Mouse (Mus musculus) ES-E14 (cell line): ENCODE measurements around the gene Arl5a. TPM values are rescaled to one million over a fixed set of nuclear protein-coding genes. Genes with fewer than 3 reads are reported as not detected.

Experiments used
- DNase-seq: peaks from one replicate; pipeline ENCODE4 v3.0.0-alpha.2; 2013; ENCODE audit warnings: low read depth, low spot score
- H3K27ac ChIP-seq: 2 replicates; pipeline ENCODE4 v1.5.1; 2012; ENCODE audit warnings: low read depth, mild to moderate bottlenecking, low read length, moderate library complexity, mixed read lengths; ENCODE audit not compliant: poor library complexity, insufficient read depth, severe bottlenecking
- H3K36me3 ChIP-seq: 2 replicates; pipeline ENCODE4 v1.6.1; 2012; ENCODE audit warnings: mild to moderate bottlenecking, low read length, moderate library complexity, mixed read lengths; ENCODE audit not compliant: control insufficient read depth, poor library complexity, insufficient read depth, severe bottlenecking
- H3K4me1 ChIP-seq, 2 experiments: fragments of 150-350 bp in 1 of 2; sonication (generic) in 1 of 2; 2 replicates each; pipeline ENCODE4 v1.6.1; 2012; ENCODE audit warnings: low read length in 2 of 2, mild to moderate bottlenecking in 1 of 2, mixed read lengths in 1 of 2; ENCODE audit not compliant: control insufficient read depth in 2 of 2, insufficient read depth in 2 of 2, poor library complexity in 1 of 2
- H3K4me3 ChIP-seq, 2 experiments: fragments of 150-350 bp in 1 of 2; sonication (generic) in 1 of 2; 2 replicates each; pipeline ENCODE4 v1.5.1; 2012; ENCODE audit warnings: low read length in 2 of 2, low read depth in 1 of 2, mild to moderate bottlenecking in 1 of 2, mixed read lengths in 1 of 2; ENCODE audit not compliant: insufficient read depth in 1 of 2, poor library complexity in 1 of 2, severe bottlenecking in 1 of 2
- H3K9ac ChIP-seq: 2 replicates; pipeline ENCODE4 v1.6.1; 2012; ENCODE audit warnings: low read depth, mild to moderate bottlenecking, low read length, mixed read lengths; ENCODE audit not compliant: poor library complexity, insufficient read depth, severe bottlenecking
- H3K9me3 ChIP-seq: fragments of 150-350 bp; sonication (generic); 2 replicates; pipeline ENCODE4 v1.6.1; 2012; ENCODE audit warnings: low read depth, mild to moderate bottlenecking, low read length; ENCODE audit not compliant: control insufficient read depth, insufficient read depth
- CHD2 ChIP-seq: IDR thresholded peaks from 2 replicates; pipeline ENCODE4 v1.6.1; 2014; ENCODE audit warnings: mild to moderate bottlenecking, low read depth, low read length, inconsistent platforms
- HCFC1 ChIP-seq: IDR thresholded peaks from 2 replicates; pipeline ENCODE4 v1.6.1; 2012; ENCODE audit warnings: low read length, inconsistent platforms, borderline replicate concordance; ENCODE audit not compliant: insufficient read depth
- MAFK ChIP-seq: IDR thresholded peaks from 2 replicates; pipeline ENCODE4 v1.6.1; 2014; ENCODE audit warnings: mild to moderate bottlenecking, low read depth, low read length, inconsistent platforms; ENCODE audit not compliant: insufficient read depth
- ZC3H11A ChIP-seq: IDR thresholded peaks from 2 replicates; pipeline ENCODE4 v1.6.1; 2012; ENCODE audit warnings: low read depth, mild to moderate bottlenecking, inconsistent platforms, low read length, borderline replicate concordance
- ZNF384 ChIP-seq: IDR thresholded peaks from 2 replicates; pipeline ENCODE4 v1.6.1; 2012; ENCODE audit warnings: low read depth, low read length, inconsistent platforms
- in situ Hi-C, 2 experiments: fragments of 600-800 bp; cut with MboI; formaldehyde crosslinking; loops; one replicate each; pipeline ENCODE4 v1.15.1; 2025; ENCODE audit warnings: low sequenced_read_pairs in 2 of 2, inconsistent platforms in 1 of 2; ENCODE audit not compliant: unreplicated experiment in 2 of 2
- total RNA-seq: library from RNA; depleted of rRNA; stranded (reverse); fragments of 300-350 nt; gene quantifications from 2 replicates; pipeline ENCODE4 v1.2.3, GENCODE M21; 2012; rRNA removed

Gene Arl5a
- total RNA-seq, result 22.6 and 24.1 TPM in 2 replicates

GRCm38 (mm10) chr2:52424747-52425522, at the start of gene Arl5a:
Arl5a (minus strand) TSS chr2:52424901.
- Histone ChIP-seq H3K9me3 (no peaks in the 10 kb centered on the region), H3K27ac (peak within 1 kb of the TSS; percentile 19), H3K4me3 (peak within 1 kb of the TSS; percentile 73 to 95), H3K9ac (peak within 1 kb of the TSS; percentile 83), H3K4me1 (peaks cover 3 to 7% of the 10 kb centered on the region in 2 experiments; a peak in 3 of 4 replicates), H3K36me3 (no peaks in the 10 kb centered on the region)
- DNase-seq, result peak; percentile 67
- in situ Hi-C loops, result no loop called here
- TF ChIP-seq ZC3H11A (no peak), ZNF384 (peak; percentile 94), HCFC1 (no peak), CHD2 (no peak)

DNA sequence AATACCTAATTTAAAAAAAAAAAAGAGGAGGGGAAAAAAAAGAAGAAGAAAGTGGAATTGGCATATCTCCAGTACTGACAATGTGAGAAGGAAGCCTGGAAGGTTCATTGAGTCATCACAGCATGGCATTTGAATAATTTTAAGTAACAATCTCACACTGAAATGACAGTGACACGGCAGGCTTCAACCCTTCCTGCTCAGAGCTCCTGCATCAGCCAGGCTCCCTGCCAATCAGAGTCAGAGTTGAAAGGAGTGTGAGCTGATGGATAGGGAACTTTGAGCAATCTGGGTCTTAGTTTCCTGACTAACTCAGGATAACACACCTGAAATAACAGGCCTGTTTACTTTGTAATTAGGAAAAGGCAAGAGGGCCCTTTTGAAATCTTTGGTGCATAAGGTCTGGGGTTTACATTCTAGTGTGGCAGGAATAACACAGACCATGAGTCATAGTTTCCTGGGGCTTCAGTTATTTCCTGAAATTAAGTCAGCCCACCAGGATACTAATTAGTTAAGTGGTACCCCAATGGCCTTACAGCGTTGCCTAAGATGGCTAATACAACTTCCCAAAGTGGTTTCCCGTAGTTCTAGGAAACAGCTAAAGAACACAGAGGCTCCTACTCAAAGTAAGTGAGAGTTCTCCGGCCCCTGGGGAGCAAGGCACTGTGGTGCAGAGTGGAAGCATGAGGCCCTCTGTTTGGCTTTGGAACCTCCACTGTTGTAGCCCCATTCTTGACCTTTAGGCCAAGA, 47.0 kb upstream of the Arl5a start:
- no peak overlapping the region for H3K9ac ChIP-seq
- no peaks in the 10 kb centered on the region for H3K36me3 ChIP-seq
- no peak overlapping the region for H3K27ac ChIP-seq
- TF ChIP-seq ZNF384 (no peak), ZC3H11A (no peak), MAFK (no peak), HCFC1 (no peak), CHD2 (no peak)
- no peaks in the 10 kb centered on the region for H3K9me3 ChIP-seq
- no peaks in the 10 kb centered on the region for H3K4me1 ChIP-seq
- in situ Hi-C loops, result no loop called here
- no peak for DNase-seq
- no peak overlapping the region for H3K4me3 ChIP-seq

DNA sequence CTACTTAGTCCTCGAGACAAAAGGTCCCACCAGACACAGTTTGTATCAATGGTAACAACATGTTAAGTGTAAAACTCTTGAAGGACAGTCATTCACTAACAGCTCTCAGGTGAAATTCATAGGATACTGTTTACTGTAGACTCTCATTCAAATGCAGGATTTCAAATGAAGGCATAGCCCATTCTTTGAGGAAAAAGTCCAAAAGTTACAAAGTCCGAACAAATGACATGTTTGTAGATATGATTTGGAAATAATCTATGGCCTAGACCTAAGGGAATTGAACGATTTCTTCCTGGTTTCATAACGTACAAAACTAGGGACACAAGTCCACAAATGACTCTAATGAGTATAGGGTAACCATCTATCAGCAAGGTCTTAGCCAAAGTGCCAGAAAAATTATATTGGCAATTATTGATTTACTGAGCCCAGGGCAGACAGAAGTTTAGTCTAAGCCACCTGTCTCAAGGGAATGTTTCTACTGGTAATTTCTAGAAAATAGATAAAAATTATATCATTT, 45.4 kb upstream of the Arl5a start:
- no peaks in the 10 kb centered on the region for H3K4me1 ChIP-seq
- H3K9ac ChIP-seq, result no peak overlapping the region
- no peaks in the 10 kb centered on the region for H3K9me3 ChIP-seq
- no peak for DNase-seq
- H3K27ac ChIP-seq, result no peak overlapping the region
- no peak overlapping the region for H3K4me3 ChIP-seq
- in situ Hi-C loops, result no loop called here
- no peaks in the 10 kb centered on the region for H3K36me3 ChIP-seq
- TF ChIP-seq HCFC1, result no peak
- no peak for TF ChIP-seq ZNF384
- no peak for TF ChIP-seq CHD2
- no peak for TF ChIP-seq ZC3H11A

DNA sequence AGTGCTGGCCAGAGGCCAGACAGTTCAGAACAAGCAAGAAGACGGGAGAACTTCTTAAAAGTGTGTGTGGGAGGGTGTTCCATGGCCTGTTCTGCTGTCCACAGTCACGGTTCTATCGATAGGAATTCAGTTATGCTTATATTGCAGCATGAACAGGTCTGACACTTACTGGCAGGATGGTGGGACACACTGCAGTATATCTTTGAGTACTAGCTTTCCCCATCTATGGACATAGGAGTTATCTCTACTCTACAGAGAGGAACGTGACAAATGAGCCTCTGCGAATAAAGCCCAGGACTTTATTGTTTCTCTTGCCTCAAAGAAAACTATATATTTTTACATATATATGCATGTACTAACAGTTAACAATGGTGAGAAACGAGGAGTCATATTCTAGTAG, 42.9 kb upstream of the Arl5a start:
- in situ Hi-C loops, result no loop called here
- no peaks in the 10 kb centered on the region for H3K9me3 ChIP-seq
- DNase-seq, result no peak
- H3K4me1 ChIP-seq, result no peaks in the 10 kb centered on the region
- no peak for TF ChIP-seq ZC3H11A
- no peak for TF ChIP-seq ZNF384
- TF ChIP-seq MAFK, result no peak
- TF ChIP-seq CHD2, result no peak
- no peak for TF ChIP-seq HCFC1
- no peak overlapping the region for H3K27ac ChIP-seq
- H3K4me3 ChIP-seq, result no peak overlapping the region
- no peaks in the 10 kb centered on the region for H3K36me3 ChIP-seq
- H3K9ac ChIP-seq, result no peak overlapping the region
